Mouse (Mus musculus) midbrain, embryonic 12.5 days (tissue): ENCODE measurements at regions not wholly inside any gene's neighbourhood (a gene's known extent, or its start where the extent isn't known, plus 50 kb on each side); places are given as distances from the start of the nearest gene placed in this dataset.

ENCODE experiments used
- ATAC-seq: fragments of 200-750 bp; cut with Nextera tagmentation; 2 replicates; pipeline ENCODE4 v1.8.0; 2017; ENCODE audit warnings: low read depth, moderate TSS enrichment, moderate library complexity; ENCODE audit not compliant: low FRiP score
- H3K27ac ChIP-seq: fragments of 300-500 bp; sonication (generic); replicated peaks from 2 replicates; pipeline ENCODE4 v1.5.1; 2016; ENCODE audit warnings: mild to moderate bottlenecking
- H3K27me3 ChIP-seq: fragments of 300-500 bp; sonication (generic); 2 replicates; pipeline ENCODE4 v1.6.1; 2016; ENCODE audit warnings: mild to moderate bottlenecking
- H3K36me3 ChIP-seq: fragments of 300-500 bp; sonication (generic); 2 replicates; pipeline ENCODE4 v1.6.1; 2016
- H3K4me1 ChIP-seq: fragments of 300-500 bp; sonication (generic); 2 replicates; pipeline ENCODE4 v1.6.1; 2016
- H3K4me2 ChIP-seq: fragments of 300-500 bp; sonication (generic); replicated peaks from 2 replicates; pipeline ENCODE4 v1.6.1; 2016; ENCODE audit warnings: mild to moderate bottlenecking, moderate library complexity
- H3K4me3 ChIP-seq: fragments of 300-500 bp; sonication (generic); 2 replicates; pipeline ENCODE4 v1.5.1; 2016; ENCODE audit warnings: mild to moderate bottlenecking
- H3K9ac ChIP-seq: fragments of 300-500 bp; sonication (generic); replicated peaks from 2 replicates; pipeline ENCODE4 v1.6.1; 2016; ENCODE audit warnings: mild to moderate bottlenecking, moderate library complexity
- H3K9me3 ChIP-seq: fragments of 300-500 bp; sonication (generic); 2 replicates; pipeline ENCODE4 v1.6.1; 2016; ENCODE audit warnings: mild to moderate bottlenecking
- WGBS: fragments of 180-500 bp; shearing (Covaris S2); methylation state at CpG from one replicate; pipeline ENCODE4 v1.1.7; 2016; 5-methylcytosine and 5-hydroxymethylcytosine counted together

- Histone ChIP-seq H3K36me3 (no peaks in the 10 kb centered on the region), H3K9me3 (no peaks in the 10 kb centered on the region), H3K4me3 (no peak overlapping the region), H3K4me1 (peaks cover 5% of the 10 kb centered on the region), H3K4me2 (no peak overlapping the region), H3K9ac (no peak overlapping the region), H3K27me3 (no peaks in the 10 kb centered on the region; the same call in 1 of the 2 replicates), H3K27ac (peak overlapping the region; percentile 71)
- 43% methylated on average over 13 of the region's 13 CpGs for WGBS
- peak; percentile 76 for ATAC-seq
Observed at GRCm38 (mm10) chr7:51754208-51754888, 107.5 kb upstream of the Gas2 start.

- no peak overlapping the region for H3K9ac ChIP-seq
- no peak overlapping the region for H3K27ac ChIP-seq
- no peak overlapping the region for H3K4me3 ChIP-seq
- no peaks in the 10 kb centered on the region for H3K9me3 ChIP-seq
- no peaks in the 10 kb centered on the region for H3K4me1 ChIP-seq
- no peaks in the 10 kb centered on the region for H3K36me3 ChIP-seq
- no peak for ATAC-seq
- H3K27me3 ChIP-seq, result no peaks in the 10 kb centered on the region; the same call in 1 of the 2 replicates
- WGBS, result 71% methylated on average over 3 of the region's 3 CpGs
- no peak overlapping the region for H3K4me2 ChIP-seq
Observed at GRCm38 (mm10) chr7:51756218-51756617, 105.6 kb upstream of the Gas2 start.

GRCm38 (mm10) chr7:51759536-51760153 is 102.2 kb upstream of the Gas2 start:
- H3K27me3 ChIP-seq, result no peaks in the 10 kb centered on the region; the same call in 1 of the 2 replicates
- no peaks in the 10 kb centered on the region for H3K36me3 ChIP-seq
- H3K4me1 ChIP-seq, result no peaks in the 10 kb centered on the region
- H3K4me2 ChIP-seq, result no peak overlapping the region
- WGBS, result 83% methylated on average over 3 of the region's 3 CpGs
- H3K9ac ChIP-seq, result no peak overlapping the region
- no peak overlapping the region for H3K27ac ChIP-seq
- ATAC-seq, result no peak
- H3K4me3 ChIP-seq, result no peak overlapping the region
- no peaks in the 10 kb centered on the region for H3K9me3 ChIP-seq

- Histone ChIP-seq H3K9ac (no peak overlapping the region), H3K36me3 (no peaks in the 10 kb centered on the region), H3K4me1 (peaks cover 4% of the 10 kb centered on the region; the same call in 1 of the 2 replicates), H3K4me2 (no peak overlapping the region), H3K9me3 (no peaks in the 10 kb centered on the region), H3K27ac (no peak overlapping the region), H3K4me3 (no peak overlapping the region), H3K27me3 (no peaks in the 10 kb centered on the region)
- no peak for ATAC-seq
Observed at GRCm38 (mm10) chr7:51767066-51767465, 94.7 kb upstream of the Gas2 start.

DNA sequence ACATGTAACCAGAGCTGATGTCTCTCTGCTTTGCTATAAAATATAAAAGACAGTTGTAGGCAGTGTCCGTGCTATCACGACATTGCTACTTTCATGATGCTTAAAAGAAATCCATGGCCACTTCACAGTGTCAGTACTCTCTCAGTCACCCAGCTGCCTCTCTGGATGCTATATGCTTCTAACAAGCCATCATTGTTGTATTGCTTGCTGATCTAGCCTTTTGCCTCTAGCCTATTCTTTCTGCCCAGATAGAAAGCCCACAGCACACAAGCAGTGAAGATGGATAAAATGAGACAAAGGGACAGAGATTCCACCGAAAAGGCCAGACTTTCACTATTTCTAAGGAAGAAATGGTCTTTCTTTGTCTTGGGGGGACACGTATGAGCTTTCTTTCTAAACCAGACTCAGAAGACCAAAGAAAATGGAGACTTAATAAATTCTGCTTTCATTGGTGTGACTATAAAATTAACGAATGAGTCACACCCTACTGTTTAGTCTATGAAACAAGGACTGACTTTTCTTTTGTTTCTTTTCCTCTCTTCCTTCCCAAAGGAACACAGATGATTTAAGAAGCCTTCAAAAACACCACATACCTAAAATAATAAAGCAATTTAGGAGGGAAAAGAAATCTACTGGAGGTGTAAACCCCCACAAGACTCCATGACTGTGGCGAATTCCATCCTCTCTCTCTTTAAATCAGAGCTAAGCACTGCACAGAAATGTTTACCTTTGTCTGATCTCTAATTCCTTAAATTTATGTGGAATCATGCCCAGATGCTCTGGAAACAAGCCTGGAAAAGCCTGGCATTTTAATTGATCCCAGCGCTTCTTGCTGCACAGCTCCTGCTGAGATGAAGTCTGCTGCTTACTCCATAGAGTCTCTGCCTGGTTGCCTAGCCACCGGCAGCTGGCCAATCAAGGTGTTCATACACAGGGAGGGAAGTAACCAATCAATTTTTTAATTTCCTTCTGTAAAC is 89.6 kb upstream of the Gas2 start:
- Histone ChIP-seq H3K9ac (0 out of 2 replicates have a peak overlapping the region, but pooled peaks have one; percentile 21), H3K27me3 (no peaks in the 10 kb centered on the region), H3K36me3 (no peaks in the 10 kb centered on the region), H3K4me3 (no peak overlapping the region), H3K4me2 (peak overlapping the region; percentile 15; the same call in 1 of the 2 replicates), H3K27ac (peak overlapping the region; percentile 87), H3K9me3 (no peaks in the 10 kb centered on the region), H3K4me1 (peaks cover 13% of the 10 kb centered on the region; the same call in 1 of the 2 replicates)
- peak; percentile 92 for ATAC-seq
- 46% methylated on average over 8 of the region's 8 CpGs for WGBS

- H3K4me1 ChIP-seq, result peaks cover 13% of the 10 kb centered on the region; the same call in 1 of the 2 replicates
- H3K4me3 ChIP-seq, result no peak overlapping the region
- H3K27me3 ChIP-seq, result no peaks in the 10 kb centered on the region
- WGBS, result 65% methylated on average over 1 of the region's 1 CpGs
- no peak overlapping the region for H3K9ac ChIP-seq
- no peaks in the 10 kb centered on the region for H3K36me3 ChIP-seq
- H3K9me3 ChIP-seq, result no peaks in the 10 kb centered on the region
- no peak for ATAC-seq
- no peak overlapping the region for H3K4me2 ChIP-seq
- H3K27ac ChIP-seq, result peak overlapping the region; percentile 30; the same call in 1 of the 2 replicates
Observed at GRCm38 (mm10) chr7:51775968-51776367, 85.8 kb upstream of the Gas2 start.

DNA sequence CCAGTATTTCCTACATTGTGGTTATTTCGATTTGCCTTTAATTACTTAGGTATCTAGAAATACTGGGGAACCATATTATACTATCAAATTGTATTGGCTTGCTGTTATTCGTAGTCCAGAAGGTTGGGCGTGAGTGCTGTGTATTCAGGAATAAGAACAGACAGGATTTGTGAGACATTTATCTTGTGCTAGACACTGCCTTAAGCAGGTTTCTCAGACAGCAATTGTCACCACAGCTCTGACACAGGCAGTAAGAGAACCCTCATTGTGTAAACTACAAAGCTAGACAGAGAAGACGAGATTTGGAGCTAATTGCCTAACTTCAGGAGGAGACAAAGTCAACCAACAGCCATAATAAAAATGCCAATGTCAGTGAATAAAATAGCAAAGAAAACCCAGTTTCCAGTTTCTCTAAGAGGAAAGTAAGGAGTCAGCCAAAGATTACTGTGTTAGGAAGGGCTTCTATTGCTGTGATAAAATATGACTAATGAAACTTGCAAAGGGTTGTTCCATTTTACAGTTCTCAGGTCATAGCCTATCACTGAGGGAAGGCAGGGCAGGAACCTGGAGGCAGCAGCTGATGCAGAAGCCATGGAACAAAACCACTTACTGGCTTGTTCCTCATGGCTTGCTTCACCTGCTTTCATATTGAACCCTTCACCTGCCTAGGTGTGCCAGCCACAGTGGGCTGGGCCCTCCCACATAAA is 78.6 kb upstream of the Gas2 start:
- Histone ChIP-seq H3K9ac (no peak overlapping the region), H3K4me2 (no peak overlapping the region), H3K36me3 (no peaks in the 10 kb centered on the region), H3K9me3 (no peaks in the 10 kb centered on the region), H3K27me3 (no peaks in the 10 kb centered on the region), H3K4me1 (peaks cover 14% of the 10 kb centered on the region), H3K27ac (peak overlapping the region; percentile 75), H3K4me3 (no peak overlapping the region)
- 69% methylated on average over 4 of the region's 4 CpGs for WGBS
- ATAC-seq, result no peak

DNA sequence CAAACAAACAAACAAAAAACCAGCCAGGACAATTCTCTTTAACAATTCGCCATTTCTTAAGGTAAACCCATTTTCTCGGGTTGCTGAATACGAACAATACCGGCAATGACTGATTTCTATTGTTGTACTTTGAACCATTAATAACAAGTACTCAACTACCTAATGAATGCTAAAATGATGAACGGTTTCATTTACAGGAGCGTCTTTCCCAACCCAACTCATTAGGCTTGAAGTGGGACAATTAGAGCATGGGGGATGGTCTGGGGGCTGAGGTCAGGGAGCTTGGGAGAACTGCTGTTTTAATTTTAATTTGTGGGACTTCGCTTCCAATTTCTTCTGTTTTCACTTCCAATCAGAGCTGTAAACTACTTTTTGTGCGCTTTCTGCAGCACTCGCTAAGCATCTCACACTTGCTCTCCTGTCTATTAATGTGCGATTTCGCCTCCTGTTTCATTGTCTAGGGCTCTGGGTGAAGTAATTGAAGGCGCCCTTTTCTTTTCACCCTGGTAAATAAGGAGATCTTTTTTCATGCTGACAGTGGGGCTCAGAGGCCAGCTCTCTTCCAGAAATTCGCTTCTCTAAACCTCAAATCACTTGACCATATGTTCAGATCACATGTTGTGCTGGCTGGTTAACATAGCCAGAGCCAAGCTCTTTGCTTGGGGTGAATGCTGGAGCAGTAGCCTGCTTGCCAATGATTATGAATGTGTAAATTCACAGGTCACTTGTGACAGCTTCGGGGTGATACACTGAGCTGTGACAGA is 77.7 kb upstream of the Gas2 start:
- Histone ChIP-seq H3K9ac (no peak overlapping the region), H3K9me3 (no peaks in the 10 kb centered on the region), H3K4me3 (no peak overlapping the region), H3K36me3 (no peaks in the 10 kb centered on the region), H3K27ac (peak overlapping the region; percentile 75), H3K4me2 (no peak overlapping the region), H3K4me1 (peaks cover 14% of the 10 kb centered on the region), H3K27me3 (no peaks in the 10 kb centered on the region)
- 48% methylated on average over 14 of the region's 14 CpGs for WGBS
- ATAC-seq, result peak; percentile 79

- H3K4me3 ChIP-seq, result no peak overlapping the region
- 0 out of 2 replicates have a peak, but pooled peaks cover 8% of the 10 kb centered on the region for H3K4me1 ChIP-seq
- 0 out of 2 replicates have a peak overlapping the region, but pooled peaks have one; percentile 15 for H3K9ac ChIP-seq
- no peaks in the 10 kb centered on the region for H3K36me3 ChIP-seq
- H3K27ac ChIP-seq, result peak overlapping the region; percentile 78
- H3K27me3 ChIP-seq, result no peaks in the 10 kb centered on the region
- WGBS, result 46% methylated on average over 17 of the region's 17 CpGs
- peak; percentile 86 for ATAC-seq
- peak overlapping the region; percentile 25 for H3K4me2 ChIP-seq
- H3K9me3 ChIP-seq, result no peaks in the 10 kb centered on the region
Observed at GRCm38 (mm10) chr7:51790690-51791560, 70.9 kb upstream of the Gas2 start.

- H3K4me3 ChIP-seq, result no peak overlapping the region
- 0 out of 2 replicates have a peak, but pooled peaks have one; percentile 5 for ATAC-seq
- no peaks in the 10 kb centered on the region for H3K9me3 ChIP-seq
- H3K36me3 ChIP-seq, result no peaks in the 10 kb centered on the region
- no peak overlapping the region for H3K4me2 ChIP-seq
- no peaks in the 10 kb centered on the region for H3K27me3 ChIP-seq
- 67% methylated on average over 3 of the region's 3 CpGs for WGBS
- 0 out of 2 replicates have a peak, but pooled peaks cover 8% of the 10 kb centered on the region for H3K4me1 ChIP-seq
- 0 out of 2 replicates have a peak overlapping the region, but pooled peaks have one; percentile 15 for H3K9ac ChIP-seq
- peak overlapping the region; percentile 78 for H3K27ac ChIP-seq
Observed at GRCm38 (mm10) chr7:51791561-51791863, 70.3 kb upstream of the Gas2 start.
